Mouse (Mus musculus) gastrocnemius, postnatal 4 days (tissue): ENCODE results near the gene Etl4. TPM values are rescaled to one million over a fixed set of nuclear protein-coding genes. Genes with fewer than 3 reads are reported as not detected.

Source experiments
- DNase-seq, 2 experiments: peaks; one replicate each; pipeline ENCODE4 v3.0.0; 2021 to 2022; ENCODE audit warnings: low spot score in 2 of 2, mixed read lengths in 2 of 2
- long read RNA-seq, 2 experiments: library from polyadenylated mRNA; stranded (forward); transcript quantifications; one replicate each; pipeline ENCODE4 v2.0.0; 2021
- total RNA-seq, 2 experiments: library from RNA; stranded (reverse); gene quantifications; 2 replicates each; pipeline ENCODE4 v1.2.3; 2021

Gene Etl4
- 10 to 100 TPM; 32.9 to 38.3 TPM for total RNA-seq
- long read RNA-seq, experiment 1, partial matches to known transcripts = 5 of 8 reads
- long read RNA-seq, experiment 1, other reads (novel, unspliced or antisense) = 3 of 8 reads
- long read RNA-seq, experiment 2, full-length matches to known transcripts = 1 of 16 reads
- long read RNA-seq, experiment 2, partial matches to known transcripts = 5 of 16 reads
- long read RNA-seq, experiment 2, other reads (novel, unspliced or antisense) = 10 of 16 reads

DNA sequence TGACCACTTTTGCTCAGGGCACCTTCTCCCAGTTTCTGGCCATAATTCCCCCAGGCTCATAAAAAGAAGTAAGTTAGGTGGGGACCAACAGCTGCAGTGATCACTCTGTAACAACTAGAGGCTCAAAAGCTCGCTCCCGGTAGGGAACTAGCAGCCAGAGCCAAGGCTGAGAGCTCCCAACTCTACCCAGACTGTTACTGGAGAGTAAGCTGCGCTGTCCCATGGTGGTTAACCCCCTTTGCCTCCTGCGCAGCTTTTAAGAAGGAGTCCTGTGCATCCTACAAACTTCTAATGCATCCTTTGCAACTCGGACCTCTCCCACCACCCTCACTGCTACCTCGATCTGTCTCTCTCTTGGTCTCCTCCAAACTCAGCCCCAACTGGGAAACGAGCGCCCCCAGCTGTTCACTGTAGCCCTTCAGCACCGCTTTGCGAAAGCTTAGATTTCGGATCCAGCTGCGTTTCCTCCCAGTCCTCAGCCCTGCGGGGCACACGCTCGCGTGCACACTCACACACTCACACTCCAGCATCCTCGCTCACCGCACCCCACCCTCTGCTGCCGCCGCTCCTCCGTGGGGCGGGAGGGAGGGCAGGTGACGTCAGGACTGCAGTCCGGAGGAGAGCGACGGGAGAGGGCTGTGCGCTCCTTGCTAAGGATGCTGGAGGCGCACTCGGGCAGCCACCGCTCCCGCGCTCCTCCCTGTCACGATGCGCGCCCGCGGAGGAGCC, at the start of gene Etl4:
Gene Etl4 (plus strand): TSS at position 610 of the 729 bp plus-strand sequence.
- DNase-seq = peak in 1 of 2 experiments; percentile 33

DNA sequence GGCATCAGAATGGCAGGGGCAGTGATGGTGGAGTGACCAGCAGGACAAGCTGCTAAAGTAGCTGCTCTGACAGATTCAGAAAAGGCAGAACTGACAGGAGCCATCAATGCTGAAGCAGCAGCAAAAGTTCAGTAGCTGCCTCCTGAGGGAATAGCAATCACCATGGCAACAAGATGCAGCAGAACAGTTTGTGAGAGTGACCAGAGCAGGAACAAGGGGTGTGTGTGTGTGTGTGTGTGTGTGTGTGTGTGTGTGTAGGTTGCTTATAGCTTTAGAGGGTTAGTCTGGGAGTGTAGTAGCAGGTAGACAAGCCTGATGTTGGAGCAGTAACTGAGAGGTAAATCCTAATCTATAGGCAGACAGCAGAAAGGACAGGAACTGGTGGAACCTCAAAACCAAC, 40.4 kb upstream of the Etl4 start:
- DNase-seq = no peak

DNA sequence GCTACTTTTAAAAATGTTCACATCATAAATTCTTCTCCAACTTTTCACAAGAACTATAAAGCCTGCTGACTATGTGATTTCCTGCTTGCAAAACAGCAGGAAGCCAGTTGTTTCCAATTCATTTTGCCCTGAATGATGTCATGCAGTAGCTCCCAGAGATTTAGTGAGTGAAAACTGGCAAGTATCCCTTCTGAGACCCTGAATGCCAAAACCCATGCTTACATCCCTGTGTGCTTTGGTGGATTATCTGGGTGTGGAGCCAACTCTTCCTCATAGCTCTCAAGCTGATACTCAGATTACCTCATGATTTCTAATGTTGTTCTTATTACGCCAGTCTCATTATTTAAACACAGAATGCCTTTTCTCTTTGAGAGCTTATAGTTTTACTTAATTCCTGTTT, 37.7 kb upstream of the Etl4 start:
- no peak for DNase-seq

DNA sequence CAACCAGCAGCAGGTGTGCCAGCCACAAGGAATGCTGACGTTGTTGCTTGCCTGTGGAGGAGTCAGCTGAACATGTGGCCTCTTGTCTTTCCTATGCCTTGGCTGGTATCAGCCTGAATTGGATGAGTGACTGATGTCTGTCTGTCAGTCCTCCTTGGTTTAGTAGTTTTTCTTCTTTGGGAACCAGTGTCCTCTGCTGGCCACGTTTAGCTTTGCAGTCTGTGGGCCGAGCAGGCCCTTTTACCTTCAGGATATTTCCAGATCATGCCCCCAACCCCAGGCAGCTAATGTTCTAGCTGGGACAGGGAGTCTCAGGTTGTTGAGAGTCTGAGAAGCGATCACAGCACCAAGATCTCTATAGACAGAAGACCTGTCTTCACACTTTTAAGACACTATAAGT, 18.7 kb upstream of the Etl4 start:
- no peak for DNase-seq

DNA sequence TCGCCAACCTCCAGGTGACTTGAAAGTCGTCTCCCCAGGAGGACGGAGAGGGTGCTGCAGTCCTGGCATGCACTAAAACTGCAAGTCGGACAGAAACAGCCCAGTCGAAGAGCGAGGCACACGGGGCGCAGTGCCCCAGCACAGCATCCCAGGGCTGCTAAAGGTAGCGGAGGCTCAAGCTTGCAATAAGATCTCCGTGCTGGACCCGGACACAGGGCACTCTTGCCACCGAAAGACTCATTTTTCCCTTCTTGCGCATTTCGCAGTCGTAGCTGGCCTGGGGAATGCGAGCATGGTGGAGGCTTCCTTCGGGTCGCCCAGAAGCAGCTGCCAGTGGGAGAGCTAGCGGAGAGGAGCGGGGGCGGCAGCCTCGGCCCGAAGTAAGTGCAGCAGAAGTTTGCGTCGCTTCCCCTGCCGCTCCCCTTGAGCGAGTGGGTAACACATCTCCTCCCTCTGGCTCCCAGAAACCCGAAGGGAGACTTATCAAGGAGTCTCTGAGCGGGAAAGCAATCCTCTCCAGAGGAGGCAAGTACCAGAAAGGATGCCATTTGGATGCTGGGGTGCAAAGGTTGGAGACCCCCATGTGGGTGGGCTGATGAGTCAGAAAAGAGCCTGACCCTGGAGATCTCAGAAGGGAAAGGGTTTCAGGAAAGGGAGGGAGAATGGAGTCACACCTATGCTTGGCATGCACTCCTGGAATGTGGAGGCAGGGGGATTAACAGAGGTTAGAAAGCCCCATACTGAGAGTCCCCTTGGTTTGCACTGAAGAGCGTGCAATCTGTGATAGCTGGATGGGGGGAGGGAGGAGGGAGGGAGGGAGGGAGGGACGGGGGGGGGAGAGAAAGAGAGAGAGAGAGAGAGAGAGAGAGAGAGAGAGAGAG, 560 bp downstream of the Etl4 start:
- DNase-seq = no peak

DNA sequence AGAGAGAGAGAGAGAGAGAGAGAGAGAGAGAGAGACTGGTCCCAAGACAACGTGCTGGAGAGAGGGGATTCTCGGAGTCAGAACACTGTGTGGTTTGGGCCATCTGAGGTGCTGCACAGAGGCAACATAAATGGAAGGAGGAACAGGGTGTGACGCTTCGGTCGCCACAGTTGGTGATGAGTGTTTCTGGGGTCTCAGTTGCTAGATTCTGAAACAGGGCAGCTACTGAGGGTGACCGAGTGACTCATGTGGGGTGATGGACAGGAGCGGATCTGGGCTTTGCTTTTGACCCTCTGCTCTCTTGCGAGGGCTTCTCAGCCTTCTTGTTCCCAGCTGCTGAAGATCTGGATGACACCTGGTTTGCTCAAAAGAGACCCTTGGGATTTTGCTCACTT, 1.2 kb downstream of the Etl4 start:
- DNase-seq = no peak

DNA sequence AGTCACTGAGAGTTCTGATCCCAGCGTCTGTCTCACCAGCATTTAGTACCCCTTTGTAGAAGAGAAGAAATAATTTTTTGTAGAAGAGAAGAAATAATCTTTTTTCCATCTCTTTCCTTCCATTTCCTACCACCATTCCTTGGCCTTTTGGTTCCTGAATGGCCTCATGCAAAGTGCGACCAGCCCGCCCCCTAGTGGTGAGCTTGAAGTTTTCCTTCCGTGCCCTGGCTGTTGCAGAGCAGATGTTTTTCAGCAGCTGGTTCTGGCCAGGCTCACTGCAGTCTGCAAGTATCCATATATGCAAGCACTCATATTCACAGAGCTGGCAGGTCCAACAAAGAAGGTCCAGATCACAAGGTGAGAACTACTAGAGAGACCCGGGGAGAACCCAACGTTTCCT, 9.6 kb downstream of the Etl4 start:
- peak; percentile 45 to 68 for DNase-seq

DNA sequence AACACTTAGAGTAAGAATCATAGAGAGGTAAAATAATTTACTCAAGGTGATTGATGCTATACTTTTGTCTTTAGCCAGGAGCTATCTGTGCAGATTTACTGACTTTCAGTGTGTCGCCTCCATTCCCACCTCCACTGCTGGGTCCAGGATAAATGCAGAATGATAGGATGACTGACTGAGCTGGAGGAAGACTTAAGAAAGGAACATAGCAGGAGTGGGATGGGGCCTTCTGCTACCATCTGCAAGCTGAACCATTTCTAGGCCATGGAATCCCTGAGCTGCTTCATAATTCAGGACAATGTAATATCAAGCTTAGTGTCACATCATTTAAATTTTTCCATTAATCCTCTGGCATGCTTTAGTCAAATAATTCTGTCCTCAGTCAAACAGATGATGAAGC, 20.4 kb downstream of the Etl4 start:
- no peak for DNase-seq

DNA sequence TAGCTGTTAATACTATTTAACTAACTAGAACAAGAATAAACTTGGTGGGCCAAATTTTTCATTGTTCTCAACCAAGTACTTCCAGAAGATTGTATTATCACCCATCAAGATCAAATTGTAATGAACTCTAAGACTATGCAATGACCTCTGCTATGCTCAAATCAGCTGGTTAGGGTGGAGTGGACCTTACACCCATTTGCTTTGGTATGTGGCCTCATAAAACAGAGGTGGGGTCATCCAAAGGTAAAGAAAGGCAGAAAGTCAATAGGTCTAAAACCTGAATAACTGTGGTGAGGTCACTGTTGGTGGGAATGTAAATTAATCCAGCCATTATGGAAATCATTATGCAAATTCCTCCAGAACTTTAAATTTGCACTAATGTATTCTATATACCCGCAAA, 24.3 kb downstream of the Etl4 start:
- no peak for DNase-seq

DNA sequence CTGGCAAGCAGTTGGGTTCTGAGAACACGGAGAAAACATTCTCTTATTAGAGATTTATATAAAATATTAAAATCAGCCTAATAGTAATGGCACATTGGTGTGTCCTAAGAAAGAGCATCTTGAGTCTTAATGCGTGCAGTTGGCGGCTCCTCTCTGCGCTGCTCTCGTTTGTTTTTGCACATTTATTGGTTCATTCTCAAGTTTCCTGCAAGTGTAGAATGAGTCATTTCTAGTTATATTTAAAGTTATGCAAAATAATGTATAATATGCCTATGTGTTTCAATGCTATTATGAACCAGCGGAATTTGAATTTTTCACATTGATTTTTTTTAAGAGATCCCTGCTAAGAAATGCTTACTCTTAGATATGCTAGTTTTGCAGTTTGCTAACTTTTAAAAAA, 35.6 kb downstream of the Etl4 start:
- DNase-seq = no peak

DNA sequence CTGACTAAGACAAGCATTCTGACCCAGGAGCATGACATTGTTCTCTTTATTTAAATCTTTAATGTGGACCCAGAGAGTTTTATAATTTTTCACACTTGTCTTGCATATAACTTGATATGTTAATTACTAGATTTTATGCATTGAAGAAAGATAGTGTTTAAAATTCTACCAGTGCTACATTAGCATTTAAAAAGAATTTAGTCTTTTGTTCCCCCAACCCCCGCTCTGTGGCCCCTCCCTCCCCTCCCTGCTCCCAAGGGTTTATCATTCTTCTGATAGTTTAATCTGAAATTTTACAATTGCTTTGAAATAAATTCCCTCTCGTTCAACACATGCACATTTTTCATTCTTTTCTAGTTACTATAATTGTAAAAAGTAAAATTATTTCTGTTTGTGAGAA, 43.4 kb downstream of the Etl4 start:
- DNase-seq = no peak

DNA sequence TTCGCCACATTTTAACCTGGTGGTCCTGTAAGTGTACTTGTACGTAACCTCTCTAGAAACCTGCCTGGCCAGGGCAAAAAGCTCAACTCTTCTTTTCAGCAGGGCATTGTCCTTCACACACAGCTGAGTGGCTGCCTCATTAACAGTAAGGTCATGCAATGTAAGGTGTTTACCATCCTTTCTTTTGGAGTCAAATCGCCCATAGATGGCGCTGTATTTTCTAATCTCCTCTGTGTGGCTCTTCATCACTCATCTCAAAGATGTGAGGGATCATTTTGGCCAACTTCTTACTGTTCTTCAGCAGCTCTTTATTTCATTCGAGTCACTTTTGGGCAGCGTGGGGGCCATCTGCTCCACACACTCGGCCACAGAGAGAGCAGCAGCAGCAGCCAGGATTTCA, 56.9 kb downstream of the Etl4 start:
- no peak for DNase-seq

DNA sequence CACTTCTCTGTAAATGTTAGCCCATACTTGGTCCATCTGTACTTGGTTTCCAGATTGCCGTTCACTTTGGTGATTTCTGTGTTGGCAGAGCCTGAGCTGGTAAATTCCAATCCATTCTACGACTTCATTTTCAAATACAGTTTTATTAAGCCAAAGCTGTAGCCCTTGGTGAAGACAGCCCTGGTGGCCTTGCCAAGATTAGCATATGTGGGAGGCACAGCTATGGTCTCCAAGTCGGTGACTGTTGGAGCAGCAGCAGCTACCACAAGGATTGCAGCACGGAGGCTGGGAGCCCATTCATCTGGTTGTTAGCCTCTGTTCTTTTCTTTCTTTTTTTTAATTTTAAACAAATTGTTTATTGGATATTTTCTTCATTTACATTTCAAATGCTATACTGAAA, 128.1 kb downstream of the Etl4 start:
- DNase-seq = no peak

DNA sequence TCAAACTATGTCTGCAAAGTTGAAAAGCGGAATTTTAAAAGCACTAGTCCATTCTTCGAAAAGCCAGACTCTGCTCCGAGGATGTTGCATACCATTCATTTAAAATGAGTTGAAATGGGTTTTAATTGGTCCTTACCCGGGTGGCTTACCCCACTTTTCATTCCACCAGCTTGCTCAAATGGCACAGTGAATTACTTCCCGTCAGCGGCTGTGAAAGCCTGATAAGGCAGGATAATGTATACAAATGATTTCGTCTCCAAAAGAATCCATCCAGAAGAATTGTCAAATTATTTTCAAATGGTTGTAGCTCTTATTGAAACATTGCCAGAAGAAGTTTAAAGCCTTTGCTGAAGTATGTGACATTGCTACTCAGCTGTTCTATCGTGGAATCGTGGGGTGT, 162.8 kb downstream of the Etl4 start:
- DNase-seq = no peak

DNA sequence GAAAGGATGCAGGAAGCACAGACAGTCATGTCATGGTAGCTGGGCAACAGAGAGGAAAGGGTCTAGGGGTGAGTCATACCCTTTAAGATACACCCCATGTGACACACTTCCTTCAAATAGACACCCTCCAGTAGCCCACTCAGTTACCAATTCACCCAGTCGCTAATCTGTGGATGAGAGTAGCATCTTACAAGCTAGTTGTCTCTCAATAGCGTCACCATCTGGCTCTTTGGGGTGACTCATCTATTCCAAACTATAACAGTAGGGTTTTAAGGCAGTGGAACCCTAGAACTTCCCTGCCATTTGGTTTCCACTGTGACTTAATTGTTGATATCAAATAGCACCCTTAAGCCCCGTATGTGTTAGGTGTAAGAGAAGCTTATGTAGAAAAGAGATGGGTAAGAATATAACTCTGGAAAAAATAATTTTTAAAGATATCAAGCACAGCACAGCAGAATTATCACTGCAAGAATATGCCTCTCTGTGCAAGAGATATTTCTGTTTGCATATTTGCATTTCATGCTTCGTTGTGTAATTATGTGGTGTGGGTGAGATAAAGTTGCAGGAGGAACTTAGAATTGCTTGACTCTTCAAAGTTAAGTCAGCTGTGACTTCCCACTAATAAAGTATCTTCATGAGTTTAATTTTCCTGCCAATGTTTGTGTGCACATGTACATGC, 166.7 kb downstream of the Etl4 start:
- DNase-seq = no peak

DNA sequence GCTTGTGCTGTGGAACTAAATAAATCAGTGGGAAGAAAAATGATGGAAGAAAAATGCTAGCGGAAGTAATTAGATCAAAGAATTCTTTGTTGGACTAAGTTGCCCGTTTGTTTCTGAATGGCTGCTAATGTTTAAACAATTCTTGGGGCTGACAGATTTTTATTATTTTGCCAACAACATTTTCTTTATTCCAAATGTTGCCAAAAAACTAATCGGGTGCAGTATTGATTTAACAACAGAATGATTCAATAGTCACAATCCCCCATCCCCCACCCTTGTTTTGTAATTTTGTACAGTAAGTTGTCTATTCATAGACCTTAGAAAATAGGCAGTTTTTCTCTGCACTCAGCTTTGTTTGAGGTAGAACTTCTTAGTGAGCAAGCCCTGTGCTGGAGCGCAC, 175.2 kb downstream of the Etl4 start:
- DNase-seq = no peak

DNA sequence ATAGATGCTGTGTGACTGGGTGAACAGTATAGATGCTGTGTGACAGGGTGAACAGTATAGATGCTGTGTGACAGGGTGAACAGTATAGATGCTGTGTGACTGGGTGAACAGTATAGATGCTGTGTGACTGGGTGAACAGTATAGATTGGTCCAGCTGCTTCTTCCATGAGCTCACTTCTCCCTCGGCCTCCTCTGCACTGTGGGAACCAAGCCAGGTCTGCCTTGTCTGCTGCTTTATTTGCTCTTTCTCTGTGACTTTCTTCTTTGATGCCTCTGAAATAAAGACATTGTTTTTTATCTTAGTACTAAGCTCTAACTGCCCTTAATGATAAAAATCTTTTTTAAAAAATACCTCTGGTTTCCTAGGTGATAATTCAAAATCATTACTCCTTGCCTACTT, 195.9 kb downstream of the Etl4 start:
- no peak for DNase-seq

DNA sequence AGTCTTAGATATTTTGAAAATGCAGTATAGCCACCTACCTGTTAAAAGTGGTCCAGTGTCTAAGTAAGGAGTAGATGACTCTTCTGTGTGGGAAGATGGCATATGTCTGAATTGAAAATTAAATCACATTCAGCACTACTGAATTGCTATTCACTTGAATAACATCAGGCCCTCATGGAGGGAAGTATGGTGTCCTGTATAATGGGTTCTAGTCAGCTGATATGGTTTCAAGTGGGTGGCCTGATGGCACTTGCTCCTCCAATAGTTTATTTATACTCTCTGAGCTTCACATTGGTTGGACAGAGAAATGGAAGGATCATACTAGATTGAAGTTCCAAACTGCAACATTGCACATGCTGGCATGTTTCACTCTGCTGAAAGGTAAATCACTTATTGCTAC, 202.1 kb downstream of the Etl4 start:
- DNase-seq = no peak

DNA sequence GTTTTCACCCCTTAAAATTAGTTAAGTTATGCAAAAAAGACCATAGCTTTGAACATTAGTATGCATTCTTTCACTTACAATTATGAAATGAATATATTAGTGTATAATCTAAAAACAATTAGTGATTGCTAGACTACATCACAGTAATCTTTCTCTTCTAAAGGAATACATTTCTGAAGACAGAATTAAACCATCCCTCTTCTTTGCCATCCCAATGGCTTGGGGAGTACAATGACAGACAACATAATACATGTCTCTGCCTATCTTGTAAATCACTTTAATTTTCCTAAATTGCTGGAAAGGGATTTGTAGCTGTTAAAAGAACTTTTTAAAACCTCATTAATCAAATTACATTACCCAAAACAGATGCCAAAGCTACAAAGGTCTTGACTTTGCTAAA, 216.3 kb downstream of the Etl4 start:
- DNase-seq = no peak

DNA sequence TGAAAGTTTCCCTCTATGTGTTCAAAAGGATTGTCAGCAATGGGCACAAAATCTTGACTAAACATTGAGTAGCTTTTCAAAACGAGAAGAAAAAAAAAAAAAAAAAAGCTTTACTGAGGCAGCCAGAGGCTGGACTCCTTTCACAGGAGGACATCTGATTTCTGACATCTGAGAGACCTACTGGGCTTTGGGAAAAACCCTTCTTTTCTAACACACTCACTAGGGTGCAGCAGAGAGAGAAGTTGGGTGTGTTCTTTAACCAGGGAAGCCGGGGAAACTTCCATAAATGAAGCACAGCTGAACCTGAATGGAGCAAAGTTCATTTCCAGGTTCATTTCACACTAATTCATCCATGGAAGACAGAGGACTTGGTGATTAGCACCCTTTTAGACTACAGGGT, 222.2 kb downstream of the Etl4 start:
- no peak for DNase-seq

DNA sequence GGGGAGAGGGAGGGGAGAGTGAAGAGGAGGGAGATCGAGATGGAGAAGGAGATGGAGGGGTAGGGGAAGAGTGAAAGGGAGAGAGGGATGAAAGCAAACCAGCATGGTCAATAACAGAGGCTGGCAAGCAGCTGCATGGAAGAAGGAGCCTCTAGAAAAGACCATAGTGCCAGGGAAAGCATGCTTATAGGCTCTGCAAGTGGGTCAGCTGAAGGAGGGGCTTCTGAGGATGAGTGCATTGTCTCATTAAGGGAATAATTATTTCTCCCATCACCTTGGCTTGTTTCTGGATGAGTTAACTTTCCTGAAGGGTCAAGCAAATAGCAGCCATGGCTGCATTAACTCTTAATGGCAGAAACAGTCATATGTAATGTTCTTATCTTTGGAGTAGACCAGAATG, 228.8 kb downstream of the Etl4 start:
- no peak for DNase-seq

DNA sequence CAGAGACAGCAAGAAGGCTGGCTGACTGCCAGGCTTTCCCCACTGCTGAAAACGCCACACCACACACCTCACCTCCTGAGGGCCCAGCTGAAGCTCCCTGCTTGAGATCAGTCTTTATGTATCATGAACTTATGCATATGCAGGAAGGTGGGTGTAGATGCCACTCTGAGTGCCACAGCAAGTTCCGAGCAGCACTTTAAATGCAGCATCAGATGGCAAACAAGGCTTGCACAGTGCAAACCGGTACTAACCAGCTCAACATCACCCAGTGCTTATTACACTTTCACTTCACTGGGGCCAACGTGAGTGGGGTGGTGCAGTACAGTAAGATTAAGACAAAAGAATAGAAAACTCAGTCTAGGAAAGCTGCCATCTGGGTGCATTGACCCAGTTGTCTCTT, 235.8 kb downstream of the Etl4 start:
- no peak for DNase-seq
